Mouse (Mus musculus): Measurements from ENCODE around the gene Frat2. TPM values are rescaled to one million over a fixed set of nuclear protein-coding genes. Genes with fewer than 3 reads are reported as not detected.

The Frat2 gene
- total and polyA plus RNA-seq, 3 experiments = 1.4 to 4.9 (median 2.7) TPM

GRCm38 (mm10) chr19:41836719-41837118 is 11.2 kb downstream of the Frat2 start:
- DNase-seq = no peak
- H3K36me3 ChIP-seq (ENCODE audit: control insufficient read depth, insufficient read depth, low read length) = no peaks in the 10 kb centered on the region
- WGBS = 61% methylated on average over 3 of the region's 3 CpGs
- H3K4me1 ChIP-seq (ENCODE audit: control insufficient read depth, insufficient read depth, low read length) = peaks cover 2% of the 10 kb centered on the region
- H3K27me3 ChIP-seq (ENCODE audit: control insufficient read depth, insufficient read depth, low read length) = no peaks in the 10 kb centered on the region
- H3K9ac ChIP-seq (ENCODE audit: low read depth, low read length) = no peak overlapping the region
- H3K4me3 ChIP-seq = no peak overlapping the region
- no peak overlapping the region for H3K27ac ChIP-seq
- intact Hi-C loops (cut with DNase I) = no loop called here
- no peaks in the 10 kb centered on the region for H3K79me2 ChIP-seq (replicated peaks; ENCODE audit: control insufficient read depth, insufficient read depth, low read length)
- TF ChIP-seq EP300 (IDR thresholded peaks at IDR 0.05; ENCODE audit: insufficient read depth, low read depth, low read length) (no peak), CTCF (IDR thresholded peaks at IDR 0.05) (no peak), POLR2A (IDR thresholded peaks at IDR 0.05; ENCODE audit: insufficient read depth, low read depth, low read length) (no peak)

DNA sequence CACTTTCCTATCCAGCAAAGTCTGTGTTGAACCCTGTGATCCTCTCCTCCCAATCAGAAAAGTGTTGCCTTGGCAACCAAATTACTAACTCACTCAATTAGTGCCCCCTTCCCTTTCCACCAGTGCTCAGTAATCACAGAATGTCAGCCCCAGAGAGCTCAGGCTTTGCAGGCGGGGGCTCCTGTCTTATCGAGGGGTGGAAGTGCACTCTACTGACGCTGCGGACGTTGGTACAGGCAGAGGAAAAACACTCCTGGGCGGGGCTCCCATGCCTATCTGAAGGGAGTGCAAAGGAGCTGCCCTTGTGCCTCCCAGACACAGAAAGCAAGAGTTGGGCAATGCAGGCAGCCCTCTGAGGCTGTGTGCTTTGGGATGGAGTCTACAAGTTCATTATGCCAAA is 12.1 kb downstream of the Frat2 start:
- Histone ChIP-seq H3K27ac (no peak overlapping the region), H3K79me2 (replicated peaks; ENCODE audit: control insufficient read depth, insufficient read depth, low read length) (no peaks in the 10 kb centered on the region), H3K27me3 (ENCODE audit: control insufficient read depth, insufficient read depth, low read length) (no peaks in the 10 kb centered on the region), H3K36me3 (ENCODE audit: control insufficient read depth, insufficient read depth, low read length) (no peaks in the 10 kb centered on the region), H3K4me1 (ENCODE audit: control insufficient read depth, insufficient read depth, low read length) (peaks cover 6% of the 10 kb centered on the region), H3K9ac (ENCODE audit: low read depth, low read length) (no peak overlapping the region), H3K4me3 (no peak overlapping the region)
- intact Hi-C loops (cut with DNase I) = no loop called here
- TF ChIP-seq POLR2A (IDR thresholded peaks at IDR 0.05; ENCODE audit: insufficient read depth, low read depth, low read length) (no peak), CTCF (IDR thresholded peaks at IDR 0.05) (no peak), EP300 (IDR thresholded peaks at IDR 0.05; ENCODE audit: insufficient read depth, low read depth, low read length) (no peak)
- peak in 1 of 2 experiments; percentile 34 for DNase-seq
- 9% methylated on average over 6 of the region's 6 CpGs for WGBS

DNA sequence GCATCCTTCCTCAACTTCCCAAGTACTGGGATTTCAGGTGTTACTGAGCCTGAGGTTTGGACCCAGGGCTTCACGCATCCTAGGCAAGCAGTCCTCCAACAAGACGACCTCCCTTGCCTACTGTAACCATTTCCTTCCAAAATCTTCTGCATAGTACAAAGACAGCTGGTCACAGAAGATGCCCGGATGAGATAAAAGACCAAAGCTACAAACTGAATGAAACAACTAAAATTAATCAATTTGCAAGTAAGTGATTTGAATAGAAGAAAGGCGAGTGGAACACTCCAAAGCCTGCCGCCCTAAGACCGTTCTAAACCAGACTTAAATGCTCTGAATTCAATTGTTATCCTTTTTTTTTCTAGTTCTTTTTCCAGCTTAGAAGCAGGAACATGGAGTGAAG is 12.5 kb downstream of the Frat2 start:
- Histone ChIP-seq H3K27ac (no peak overlapping the region), H3K4me1 (ENCODE audit: control insufficient read depth, insufficient read depth, low read length) (peaks cover 6% of the 10 kb centered on the region), H3K4me3 (no peak overlapping the region), H3K9ac (ENCODE audit: low read depth, low read length) (no peak overlapping the region), H3K27me3 (ENCODE audit: control insufficient read depth, insufficient read depth, low read length) (no peaks in the 10 kb centered on the region), H3K36me3 (ENCODE audit: control insufficient read depth, insufficient read depth, low read length) (no peaks in the 10 kb centered on the region), H3K79me2 (replicated peaks; ENCODE audit: control insufficient read depth, insufficient read depth, low read length) (no peaks in the 10 kb centered on the region)
- 59% methylated on average over 6 of the region's 6 CpGs for WGBS
- TF ChIP-seq CTCF (IDR thresholded peaks at IDR 0.05) (no peak), POLR2A (IDR thresholded peaks at IDR 0.05; ENCODE audit: insufficient read depth, low read depth, low read length) (no peak), EP300 (IDR thresholded peaks at IDR 0.05; ENCODE audit: insufficient read depth, low read depth, low read length) (no peak)
- DNase-seq = no peak
- intact Hi-C loops (cut with DNase I) = no loop called here

- Histone ChIP-seq H3K79me2 (replicated peaks; ENCODE audit: control insufficient read depth, insufficient read depth, low read length) (no peaks in the 10 kb centered on the region), H3K4me3 (no peak overlapping the region), H3K36me3 (ENCODE audit: control insufficient read depth, insufficient read depth, low read length) (no peaks in the 10 kb centered on the region), H3K27ac (no peak overlapping the region), H3K4me1 (ENCODE audit: control insufficient read depth, insufficient read depth, low read length) (peaks cover 8% of the 10 kb centered on the region), H3K9ac (ENCODE audit: low read depth, low read length) (no peak overlapping the region), H3K27me3 (ENCODE audit: control insufficient read depth, insufficient read depth, low read length) (no peaks in the 10 kb centered on the region)
- WGBS = 86% methylated on average over 13 of the region's 13 CpGs
- intact Hi-C loops (cut with DNase I) = no loop called here
- TF ChIP-seq EP300 (IDR thresholded peaks at IDR 0.05; ENCODE audit: insufficient read depth, low read depth, low read length) = no peak
- no peak for TF ChIP-seq CTCF (IDR thresholded peaks at IDR 0.05)
- no peak for TF ChIP-seq POLR2A (IDR thresholded peaks at IDR 0.05; ENCODE audit: insufficient read depth, low read depth, low read length)
- DNase-seq = no peak
Measured at GRCm38 (mm10) chr19:41832501-41833201, 15.3 kb downstream of the Frat2 start.

DNA sequence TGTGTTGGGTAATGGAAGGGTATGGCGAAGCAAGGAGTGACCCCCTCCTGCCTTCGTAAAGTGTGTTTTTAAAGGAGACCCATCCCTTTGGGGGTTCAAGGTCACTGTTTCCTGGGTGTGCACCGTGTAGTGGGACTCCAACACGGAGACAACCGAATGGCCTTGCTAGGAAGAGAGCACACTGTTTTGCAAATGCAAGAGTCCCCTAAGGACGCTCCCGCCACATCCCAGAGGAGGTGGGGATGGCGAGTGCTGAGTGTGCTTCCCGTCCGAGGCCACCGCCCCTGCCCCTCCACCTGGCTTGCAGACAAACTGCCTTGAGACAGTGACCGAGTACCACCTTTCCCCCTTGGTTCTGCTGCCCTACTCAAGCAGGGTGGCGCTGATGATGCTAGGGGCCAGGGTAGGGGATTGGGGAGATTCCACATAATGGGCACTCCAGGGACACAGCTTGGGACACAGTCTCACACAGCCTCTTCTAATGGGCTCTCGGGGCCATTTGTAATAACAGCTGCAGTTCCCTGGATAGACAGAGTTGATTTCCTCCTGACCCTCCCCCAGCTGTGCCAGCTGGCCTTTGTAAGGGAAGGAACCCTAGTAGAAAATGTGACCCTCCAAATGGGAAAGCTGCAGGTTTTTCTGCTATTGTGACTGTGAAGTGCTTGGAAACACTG is 16.1 kb downstream of the Frat2 start:
- Histone ChIP-seq H3K27ac (no peak overlapping the region), H3K36me3 (ENCODE audit: control insufficient read depth, insufficient read depth, low read length) (no peaks in the 10 kb centered on the region), H3K4me3 (no peak overlapping the region), H3K4me1 (ENCODE audit: control insufficient read depth, insufficient read depth, low read length) (peaks cover 8% of the 10 kb centered on the region), H3K27me3 (ENCODE audit: control insufficient read depth, insufficient read depth, low read length) (no peaks in the 10 kb centered on the region), H3K9ac (ENCODE audit: low read depth, low read length) (no peak overlapping the region), H3K79me2 (replicated peaks; ENCODE audit: control insufficient read depth, insufficient read depth, low read length) (no peaks in the 10 kb centered on the region)
- no peak for TF ChIP-seq CTCF (IDR thresholded peaks at IDR 0.05)
- TF ChIP-seq POLR2A (IDR thresholded peaks at IDR 0.05; ENCODE audit: insufficient read depth, low read depth, low read length) = no peak
- TF ChIP-seq EP300 (IDR thresholded peaks at IDR 0.05; ENCODE audit: insufficient read depth, low read depth, low read length) = no peak
- 56% methylated on average over 14 of the region's 14 CpGs for WGBS
- intact Hi-C loops (cut with DNase I) = no loop called here
- peak in 1 of 2 experiments; percentile 24 for DNase-seq

- peak overlapping the region; percentile 82 for H3K4me3 ChIP-seq
- peak overlapping the region; percentile 76 for H3K9ac ChIP-seq (ENCODE audit: low read depth, low read length)
- no peaks in the 10 kb centered on the region for H3K27me3 ChIP-seq (ENCODE audit: control insufficient read depth, insufficient read depth, low read length)
- WGBS = 6% methylated on average over 19 of the region's 19 CpGs
- peak overlapping the region; percentile 99 for H3K27ac ChIP-seq
- H3K36me3 ChIP-seq (ENCODE audit: control insufficient read depth, insufficient read depth, low read length) = no peaks in the 10 kb centered on the region
- no peak for DNase-seq
- intact Hi-C loops (cut with DNase I) = no loop called here
- TF ChIP-seq EP300 (IDR thresholded peaks at IDR 0.05; ENCODE audit: insufficient read depth, low read depth, low read length) (no peak), CTCF (IDR thresholded peaks at IDR 0.05) (no peak), POLR2A (IDR thresholded peaks at IDR 0.05; ENCODE audit: insufficient read depth, low read depth, low read length) (no peak)
- H3K4me1 ChIP-seq (ENCODE audit: control insufficient read depth, insufficient read depth, low read length) = peaks cover 8% of the 10 kb centered on the region
- no peaks in the 10 kb centered on the region for H3K79me2 ChIP-seq (replicated peaks; ENCODE audit: control insufficient read depth, insufficient read depth, low read length)
Measured at GRCm38 (mm10) chr19:41831101-41831570, 16.8 kb downstream of the Frat2 start.
